Mouse (Mus musculus) lung, postnatal 36 days (tissue): ENCODE measurements around the gene Fgd6.

Experiments used
- DNase-seq: peaks from one replicate; pipeline ENCODE4 v3.0.0; 2022; ENCODE audit warnings: mixed read lengths

Fgd6 gene

DNA sequence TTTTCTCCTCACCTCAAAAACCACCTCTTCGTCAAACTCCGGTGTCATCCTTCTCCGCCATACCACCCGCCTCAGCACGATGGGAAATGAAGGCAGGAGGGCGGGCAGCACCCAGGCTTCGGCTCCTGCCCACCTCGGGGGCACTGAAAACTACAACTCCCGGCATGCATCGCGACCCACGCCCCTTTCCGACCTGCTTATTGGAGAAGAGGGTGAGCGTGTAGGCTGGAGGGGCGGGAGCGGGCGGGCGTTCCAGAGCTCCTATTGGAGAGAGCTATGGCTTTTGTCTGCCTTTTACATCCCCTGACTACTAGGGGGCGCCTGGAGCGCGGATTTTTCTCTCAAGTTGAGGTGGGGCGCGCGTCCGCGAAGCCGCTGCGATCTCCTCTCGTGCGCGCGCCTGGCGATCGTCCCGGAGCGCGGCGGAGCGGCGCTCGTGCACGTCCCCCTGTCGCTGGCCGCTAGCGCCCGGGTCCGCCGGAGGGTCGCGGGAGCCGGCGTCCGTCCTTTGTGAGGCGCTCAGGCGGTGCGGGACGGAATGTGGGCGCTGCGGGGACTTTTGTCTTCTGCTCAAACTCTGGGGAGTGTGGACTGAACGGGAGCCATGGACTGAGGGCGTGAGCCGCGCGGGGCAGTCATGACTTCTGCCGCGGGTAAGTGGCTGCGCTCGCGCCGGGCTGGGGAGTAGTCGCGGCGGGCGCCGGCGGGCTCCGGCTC, at the start of gene Fgd6, which contains the start of gene Vezt:
Gene Fgd6 (plus strand): TSS at position 344 of the 717 bp plus-strand sequence.
Gene Vezt (minus strand): TSS at position 160 of the 717 bp plus-strand sequence.
- peak; percentile 100 for DNase-seq

GRCm38 (mm10) chr10:93994136-93994535, 41.7 kb upstream of the Fgd6 start:
- no peak for DNase-seq

GRCm38 (mm10) chr10:93995100-93995499, 40.7 kb upstream of the Fgd6 start:
- DNase-seq: no peak

- DNase-seq: no peak
Measured at GRCm38 (mm10) chr10:93999357-93999756, 36.4 kb upstream of the Fgd6 start.

GRCm38 (mm10) chr10:94000223-94000622, 35.6 kb upstream of the Fgd6 start:
- peak; percentile 52 for DNase-seq

GRCm38 (mm10) chr10:94008356-94008755, 27.4 kb upstream of the Fgd6 start:
- DNase-seq: no peak

DNA sequence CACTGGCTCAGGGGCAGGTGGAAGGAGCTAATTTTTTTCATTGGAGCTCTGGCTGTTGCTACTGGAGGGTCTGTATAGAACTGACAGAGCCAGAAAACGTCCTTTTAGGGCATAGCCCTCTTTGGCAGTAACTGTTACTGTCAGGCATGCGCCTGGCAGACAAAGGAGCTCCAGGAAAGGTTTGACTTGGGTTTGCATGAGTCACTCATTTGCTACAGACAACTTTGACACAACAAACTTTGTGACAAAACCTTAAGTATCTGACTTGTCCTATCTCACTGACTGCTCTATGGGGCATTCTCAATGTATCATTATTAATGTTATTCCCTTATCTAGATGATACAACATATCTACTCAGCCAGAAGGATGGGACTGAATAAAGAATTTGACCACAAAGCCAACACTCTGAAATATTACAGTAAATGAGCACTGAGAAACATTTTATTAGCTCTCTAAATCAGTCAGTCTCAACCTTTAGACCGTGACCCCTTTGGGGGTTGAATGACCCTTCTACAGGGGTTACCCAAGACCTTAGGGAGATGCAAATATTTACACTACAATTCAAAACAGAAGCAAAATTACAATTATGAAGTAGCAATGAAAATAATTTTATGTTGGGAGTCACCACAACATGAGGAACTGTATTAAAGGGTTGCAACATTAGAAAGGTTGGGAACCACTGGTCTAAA, 25.7 kb upstream of the Fgd6 start:
- DNase-seq: no peak

- no peak for DNase-seq
Measured at GRCm38 (mm10) chr10:94011024-94011423, 24.8 kb upstream of the Fgd6 start.

DNA sequence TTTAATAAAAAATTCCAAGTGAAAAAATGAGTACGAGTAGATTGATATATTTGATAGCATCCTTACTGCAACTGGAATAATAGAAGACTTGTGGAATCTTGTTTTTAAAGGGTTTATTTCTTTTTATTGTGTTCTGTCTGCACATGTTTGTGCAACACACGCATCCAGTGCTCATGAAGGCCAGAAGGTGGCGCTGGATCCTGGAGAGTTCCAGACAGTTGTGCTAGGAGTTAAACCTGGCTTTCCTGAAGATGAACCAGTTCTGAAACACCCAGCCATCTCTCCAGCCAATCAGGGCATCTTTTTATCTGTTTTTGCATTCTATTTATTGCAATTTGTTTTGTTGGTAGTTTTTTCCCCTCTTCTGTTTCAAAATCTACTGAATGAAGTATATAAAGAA, 22.6 kb upstream of the Fgd6 start:
- DNase-seq: peak; percentile 81

DNA sequence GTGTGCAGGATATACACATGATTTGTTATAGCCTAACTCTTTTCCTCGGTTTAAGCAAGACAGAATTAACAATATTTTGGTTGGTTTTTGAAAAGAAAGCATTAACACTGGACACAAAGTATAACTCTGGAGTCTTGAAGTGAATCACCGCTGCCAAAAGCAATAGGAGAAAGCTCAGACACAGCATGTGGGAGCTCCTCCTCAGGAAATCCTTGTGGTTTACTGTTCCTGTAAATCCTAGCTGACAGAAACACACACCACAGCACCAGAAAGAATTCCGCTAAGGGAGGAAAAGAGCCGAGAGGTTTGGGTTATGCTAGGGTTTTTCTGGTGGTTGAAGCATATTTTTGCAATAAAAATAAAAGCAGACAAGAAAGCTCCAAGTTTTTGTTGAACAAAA, 21.6 kb upstream of the Fgd6 start:
- DNase-seq: no peak

DNA sequence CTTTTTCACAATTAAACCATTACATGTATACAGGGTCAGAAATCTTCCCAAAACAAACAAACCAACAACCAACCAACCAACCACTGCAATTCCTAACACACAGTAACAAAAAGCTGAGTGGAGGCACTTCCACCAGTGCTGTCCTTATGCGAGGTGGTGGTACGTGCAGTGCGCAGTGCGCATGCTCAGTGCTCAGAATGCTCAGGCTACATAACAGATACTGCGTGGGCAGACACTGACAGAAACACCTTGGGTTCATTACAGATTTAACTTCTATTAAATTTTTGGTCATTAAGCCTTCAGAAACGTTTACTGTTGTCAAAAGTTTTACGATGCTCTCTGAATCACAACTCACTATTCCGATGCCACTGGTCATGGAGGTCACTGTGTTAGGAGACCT, 18.3 kb upstream of the Fgd6 start:
- DNase-seq: no peak

DNA sequence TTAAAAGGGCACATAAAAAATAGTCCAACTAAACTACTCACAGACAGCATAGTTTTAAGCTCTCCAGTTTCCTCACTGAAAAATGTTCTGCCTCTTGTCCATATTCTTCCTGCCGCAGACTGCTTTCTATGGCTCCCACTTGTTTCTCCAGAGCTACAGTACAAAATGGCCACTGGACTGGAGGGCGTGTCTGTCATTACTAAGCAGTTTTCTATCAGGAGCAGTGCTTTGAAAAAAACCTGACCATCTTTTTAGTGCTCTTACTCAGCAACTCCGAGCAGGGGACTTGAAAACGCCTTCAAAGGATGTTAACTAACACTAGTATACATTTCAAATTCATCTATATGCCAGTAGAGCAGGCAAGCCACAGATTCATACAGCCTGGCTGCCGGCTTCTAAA, 15.2 kb upstream of the Fgd6 start:
- peak; percentile 30 for DNase-seq

DNA sequence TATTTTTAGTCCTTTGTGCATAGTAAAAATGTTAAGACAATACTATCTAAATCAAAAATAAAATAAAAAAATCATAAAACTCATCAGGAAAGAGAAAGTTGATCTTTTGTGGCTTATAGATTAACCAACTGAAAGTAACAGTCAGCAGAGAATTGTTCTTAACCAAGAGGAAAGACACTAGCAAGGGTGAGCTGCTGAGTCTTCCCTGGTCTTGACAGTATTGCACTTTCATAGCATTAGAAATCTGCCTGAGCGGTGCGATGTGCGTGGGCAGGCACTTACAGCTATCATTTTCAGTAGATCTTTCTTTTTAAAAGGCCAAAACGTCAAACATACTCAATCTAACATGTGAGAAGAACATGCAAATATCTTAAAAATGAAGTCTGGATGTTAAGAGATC, 14.7 kb upstream of the Fgd6 start:
- DNase-seq: no peak

DNA sequence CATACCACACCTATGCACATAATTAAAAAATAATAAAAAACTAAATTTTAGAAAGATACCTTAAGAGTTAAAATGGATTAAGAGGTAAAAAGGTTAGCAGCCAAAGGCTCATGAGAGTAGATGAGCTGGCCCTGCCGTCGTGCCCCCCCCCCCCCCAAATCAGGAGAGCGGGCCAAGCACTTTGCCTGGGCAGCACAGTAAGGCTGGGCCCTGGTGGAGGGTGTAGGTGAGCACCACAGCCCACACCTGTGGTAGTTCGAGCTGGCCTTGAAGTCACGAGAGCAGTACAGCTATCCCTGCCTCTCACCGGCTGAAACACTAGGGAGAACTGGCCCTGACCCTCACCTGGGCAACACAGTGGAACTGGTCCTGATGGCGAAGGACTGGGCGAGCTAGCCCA, 10.7 kb upstream of the Fgd6 start:
- DNase-seq: no peak

DNA sequence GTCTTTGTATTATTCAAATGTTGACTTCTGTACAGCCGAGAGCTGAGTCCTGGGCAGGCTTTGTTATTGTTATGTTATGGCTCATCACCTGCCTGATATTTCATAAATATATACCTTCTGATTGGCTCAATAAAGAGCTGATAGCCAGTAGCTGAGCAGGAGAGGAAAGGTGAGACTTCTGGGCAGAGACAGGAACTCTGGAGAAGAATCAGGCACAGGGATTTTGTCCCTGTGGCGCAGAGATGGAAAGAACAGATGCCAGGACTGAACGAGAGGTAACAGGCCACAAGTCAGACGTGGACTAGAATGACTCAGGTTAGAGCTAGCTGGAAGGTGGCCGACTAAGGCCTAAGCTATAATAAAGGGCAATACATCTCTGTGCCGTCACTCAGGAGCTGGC, 7.3 kb upstream of the Fgd6 start:
- DNase-seq: no peak

DNA sequence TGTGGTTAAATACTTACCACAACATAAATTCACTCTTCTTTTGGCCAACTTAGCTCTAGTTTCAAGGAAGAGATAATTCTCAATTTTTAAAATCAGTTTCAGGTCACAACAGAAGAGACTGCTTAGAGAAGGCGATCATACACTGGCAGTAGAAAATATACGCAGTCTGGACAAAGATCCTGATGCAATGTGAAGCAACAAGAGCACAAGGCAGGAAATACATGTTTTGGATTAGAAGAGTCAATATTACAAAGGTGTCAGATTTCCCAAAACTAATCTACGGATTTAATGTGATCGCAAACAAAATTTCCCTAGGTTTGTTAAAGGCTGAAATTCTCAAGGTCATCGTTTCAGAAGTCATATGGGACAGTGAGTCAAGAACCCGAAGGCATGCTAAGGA, 4.6 kb upstream of the Fgd6 start:
- DNase-seq: no peak

DNA sequence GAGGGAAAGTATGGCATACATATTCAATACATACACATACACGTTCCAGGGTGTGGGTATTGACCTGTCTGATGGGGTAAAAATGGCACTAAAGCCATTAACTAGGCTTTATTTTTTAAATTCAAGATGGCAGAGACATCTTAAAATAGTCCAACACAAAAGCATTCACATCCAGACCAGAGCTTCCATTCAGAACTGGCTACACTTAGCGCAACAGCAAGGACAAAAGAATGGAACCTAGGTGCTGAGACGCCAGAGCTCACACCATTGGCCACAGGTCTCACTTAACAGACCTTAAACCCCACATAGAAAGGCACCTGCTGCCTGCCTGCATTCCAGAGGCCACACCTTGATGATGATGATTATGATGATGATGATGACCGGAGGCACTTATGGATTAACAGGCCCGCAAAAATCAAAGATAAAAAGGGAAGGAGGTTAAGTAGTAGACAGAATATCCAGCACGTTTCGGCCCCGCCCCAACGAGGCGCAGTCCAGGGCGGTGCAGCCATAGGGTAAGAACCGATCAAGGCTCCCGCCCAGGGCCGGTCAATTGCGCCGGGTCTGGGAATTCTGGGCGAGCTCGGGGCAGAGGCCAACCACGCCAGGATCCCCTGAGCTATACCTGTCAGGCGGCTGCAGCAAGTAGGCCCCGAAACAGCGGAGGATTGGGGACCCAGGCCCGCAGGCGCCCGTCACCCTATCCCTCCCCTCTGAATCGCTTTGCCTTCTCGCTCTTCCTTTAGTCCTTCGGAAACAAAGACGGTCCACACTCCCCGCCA, 734 bp upstream of the Fgd6 start:
- DNase-seq: peak; percentile 71

- no peak for DNase-seq
Measured at GRCm38 (mm10) chr10:94036375-94036758, 566 bp downstream of the Fgd6 start.

GRCm38 (mm10) chr10:94037196-94037595, 1.4 kb downstream of the Fgd6 start:
- no peak for DNase-seq

- no peak for DNase-seq
Measured at GRCm38 (mm10) chr10:94037596-94037995, 1.8 kb downstream of the Fgd6 start.

DNA sequence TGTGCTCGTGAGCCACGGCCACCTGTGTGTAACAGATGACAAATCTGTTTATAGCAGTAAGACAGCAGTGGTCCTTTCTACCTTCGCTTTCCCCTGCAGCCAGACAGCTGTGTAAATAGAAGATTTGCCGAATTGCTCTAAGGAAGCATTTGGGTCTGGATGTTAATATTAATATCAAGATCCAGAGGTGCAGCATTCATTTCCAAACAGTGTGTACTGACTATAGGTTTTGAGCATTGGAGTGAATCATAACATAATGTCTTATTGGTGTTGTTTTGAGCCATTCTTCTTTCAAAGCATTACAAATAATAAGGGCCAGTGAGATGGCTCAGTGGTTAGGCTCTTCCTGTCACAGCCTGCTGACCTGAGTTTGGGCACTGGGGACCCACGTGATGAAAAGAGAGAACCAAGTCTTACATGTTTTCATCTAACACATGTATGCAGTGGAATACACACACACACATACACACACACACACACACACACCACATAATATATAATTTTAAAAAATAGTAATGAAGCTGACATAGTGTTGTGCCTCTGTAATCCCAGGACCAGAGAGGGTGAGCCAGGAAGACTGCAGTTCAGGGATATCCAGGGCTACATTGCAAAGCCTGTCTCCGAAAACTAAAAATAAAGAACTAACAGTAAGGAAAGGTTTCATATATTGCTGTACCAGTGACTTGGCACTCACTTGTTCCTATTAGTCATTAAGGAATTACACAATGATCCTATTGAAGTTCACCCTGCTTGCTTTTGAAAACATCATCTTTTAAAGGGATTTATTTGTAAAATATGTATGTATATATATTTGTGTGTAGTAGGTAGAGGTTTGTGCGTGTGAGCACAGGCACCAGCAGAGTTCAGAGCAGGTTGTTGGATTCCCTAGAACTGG, 2.8 kb downstream of the Fgd6 start:
- DNase-seq: no peak

GRCm38 (mm10) chr10:94043908-94044307, 8.1 kb downstream of the Fgd6 start:
- no peak for DNase-seq

DNA sequence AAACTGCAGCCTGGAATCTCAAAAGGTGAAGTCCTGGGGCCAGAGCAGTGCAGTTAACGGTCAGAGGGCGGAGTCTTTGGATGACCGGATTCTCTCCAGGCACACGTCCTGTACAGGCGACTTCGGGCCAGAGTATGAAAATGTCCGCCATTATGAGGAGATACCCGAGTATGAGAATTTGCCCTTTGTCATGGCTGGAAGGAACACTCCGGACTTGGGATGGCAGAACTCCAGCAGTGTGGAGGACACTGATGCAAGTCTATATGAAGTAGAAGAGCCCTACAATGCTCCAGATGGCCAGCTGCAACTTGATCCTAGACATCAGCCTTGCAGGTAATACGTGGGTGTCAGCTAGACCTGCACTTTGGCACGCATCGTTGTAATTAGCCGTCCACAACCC, 9.5 kb downstream of the Fgd6 start:
- no peak for DNase-seq
